8 mouse cellular contexts compared by ENCODE assay signal in the genomic region with DNA sequence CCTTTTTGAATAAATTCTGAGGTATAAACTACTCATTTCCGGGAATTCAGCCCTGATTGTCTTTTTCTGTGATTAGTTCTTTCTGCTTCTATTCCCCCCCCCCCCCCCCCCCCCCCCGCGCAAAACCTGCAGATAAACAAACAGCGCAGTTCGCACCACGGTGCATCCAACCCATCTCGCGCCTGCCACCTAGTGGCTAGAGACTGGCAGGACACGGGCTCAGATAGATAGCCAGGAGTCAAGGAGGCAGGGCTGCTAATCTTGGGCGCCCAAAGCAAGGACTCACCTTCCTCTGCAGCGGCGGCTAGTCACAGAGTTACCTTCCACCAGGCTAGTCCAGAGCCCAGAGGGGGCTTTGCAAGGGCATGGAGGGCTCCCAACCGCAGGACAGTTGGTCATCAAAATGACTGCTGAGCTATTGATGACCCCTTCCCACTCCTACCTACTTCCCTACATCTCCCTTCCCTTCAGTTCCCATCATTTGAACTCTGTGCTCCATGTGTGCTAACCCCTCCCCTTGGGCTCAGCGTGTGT. TPM values are rescaled to one million over a fixed set of nuclear protein-coding genes. Genes with fewer than 3 reads are reported as not detected.
DNase-seq lines count a peak whose midpoint lies in the region; ATAC-seq and TF ChIP-seq lines count a peak whose summit lies in the region.
"Had no signal": no experiment of that assay in that cellular context is flagged by ENCODE, and none has a peak within 500 bp of the region (broad histone marks: within the 10 kb centered on the region; RNA-seq: fewer than 3 reads in every experiment).

No protein-coding gene starts in this region.

- DNase-seq in Patski (ENCODE audit: low read depth, low spot score), result no peak
- DNase-seq in c-Kit-positive CD71-positive TER-119-positive erythroid progenitor cells, embryonic 14.5 days (ENCODE audit: low spot score), result peak; percentile 72
- DNase-seq in forebrain, embryonic 14.5 days (ENCODE audit: low spot score), result peak; percentile 80
- DNase-seq in layer of hippocampus, postnatal 14 days (ENCODE audit: low spot score in 2 of 2), result peak; percentile 68 to 78
- DNase-seq in skeletal muscle tissue, adult 2 months (ENCODE audit: low read depth, low spot score), result peak; percentile 63

- ATAC-seq in Patski, result no peak
- no peak for ATAC-seq in forebrain, embryonic 14.5 days
- ATAC-seq in hindbrain, embryonic 16.5 days, result 0 out of 2 replicates have a peak, but pooled peaks have one; percentile 24
- ATAC-seq in megakaryocyte progenitor cell, adult 5-6 weeks (replicated peaks; ENCODE audit: poor library complexity), result peak; percentile 100

- CTCF ChIA-PET in Patski (lab: Charles Lee), result interaction anchor here (0.6 to 2.3 kb wide), 10 partner anchors 9 to 153 kb away, joined by 3 to 7 read pairs (median 3); a partner anchor contains a TSS

- H3K9me3 ChIP-seq in forebrain, embryonic 14.5 days (replicated peaks; ENCODE audit: control insufficient read depth, low read length), result no peaks in the 10 kb centered on the region
- H3K9me3 ChIP-seq in hindbrain, embryonic 16.5 days (ENCODE audit: control insufficient read depth, low read length), result no peaks in the 10 kb centered on the region
- H3K9me3 ChIP-seq: midbrain, embryonic 12.5 days had no signal

- H3K4me1 ChIP-seq in forebrain, embryonic 14.5 days (ENCODE audit: control insufficient read depth, insufficient read depth, low read length), result no peaks in the 10 kb centered on the region
- no peaks in the 10 kb centered on the region for H3K4me1 ChIP-seq in hindbrain, embryonic 16.5 days (ENCODE audit: control insufficient read depth, insufficient read depth, low read depth, low read length)
- H3K4me1 ChIP-seq: midbrain, embryonic 12.5 days had no signal

- 5% methylated on average over 12 of the region's 14 CpGs for WGBS in forebrain, embryonic 14.5 days
- WGBS in hindbrain, embryonic 16.5 days, result 7% methylated on average over 12 of the region's 14 CpGs

- H3K9ac ChIP-seq in forebrain, embryonic 14.5 days (ENCODE audit: low read length), result no peak overlapping the region
- H3K9ac ChIP-seq in hindbrain, embryonic 16.5 days (ENCODE audit: low read depth, low read length), result no peak overlapping the region
- H3K9ac ChIP-seq: midbrain, embryonic 12.5 days had no signal

- peaks cover 7% of the 10 kb centered on the region for H3K27me3 ChIP-seq in Patski
- 0 out of 2 replicates have a peak, but pooled peaks cover 9% of the 10 kb centered on the region for H3K27me3 ChIP-seq in forebrain, embryonic 14.5 days (replicated peaks; ENCODE audit: control insufficient read depth, insufficient read depth, low read length)
- H3K27me3 ChIP-seq in hindbrain, embryonic 16.5 days (replicated peaks; ENCODE audit: control insufficient read depth, insufficient read depth, low read length), result peaks cover 7% of the 10 kb centered on the region

- in situ Hi-C loops in Patski (cut with MboI; ENCODE audit: low pct_unique_long_range_greater_than_20kb), result no loop called here

- no peak overlapping the region for H3K4me2 ChIP-seq in forebrain, embryonic 14.5 days (ENCODE audit: low read length)
- no peak overlapping the region for H3K4me2 ChIP-seq in hindbrain, embryonic 16.5 days (ENCODE audit: low read length)
- H3K4me2 ChIP-seq: midbrain, embryonic 12.5 days had no signal

- no peak overlapping the region for H3K4me3 ChIP-seq in forebrain, embryonic 14.5 days (ENCODE audit: low read depth, low read length)
- H3K4me3 ChIP-seq in hindbrain, embryonic 16.5 days (ENCODE audit: low read length), result no peak overlapping the region
- H3K4me3 ChIP-seq: midbrain, embryonic 12.5 days had no signal

- POLR2A ChIA-PET in Patski (lab: Charles Lee), result no interaction called here

- H3K36me3 ChIP-seq in forebrain, embryonic 14.5 days (ENCODE audit: control insufficient read depth, insufficient read depth, low read length), result no peaks in the 10 kb centered on the region
- H3K36me3 ChIP-seq in hindbrain, embryonic 16.5 days (ENCODE audit: control insufficient read depth, insufficient read depth, low read length), result no peaks in the 10 kb centered on the region
- H3K36me3 ChIP-seq: midbrain, embryonic 12.5 days had no signal

- H3K27ac ChIP-seq in forebrain, embryonic 14.5 days (ENCODE audit: low read depth, low read length), result no peak overlapping the region
- H3K27ac ChIP-seq in hindbrain, embryonic 16.5 days (ENCODE audit: low read depth, low read length), result no peak overlapping the region
- H3K27ac ChIP-seq: midbrain, embryonic 12.5 days had no signal

- TF ChIP-seq CTCF in Patski (IDR thresholded peaks at IDR 0.05), result peak; percentile 86

RNA-seq across cellular contexts. Expression of a gene that starts 20.8 kb away (rescaled TPM):
- polyA plus RNA-seq in Patski (2021), result 49.7 TPM
- polyA plus RNA-seq in forebrain, embryonic 14.5 days (2014; fragmentation: Nextera tagmentation; extraction: Ambion mirVana), result 10.1 and 10.7 TPM in 2 replicates
- 24.5 and 29.3 TPM in 2 replicates for polyA plus RNA-seq in hindbrain, embryonic 16.5 days (2015; fragmentation: Nextera tagmentation; extraction: Ambion mirVana)
- 10 to 100 TPM; 77.1 to 88.8 TPM for total RNA-seq in layer of hippocampus, postnatal 14 days (2021)
- 15.8 and 18.8 TPM in 2 replicates for total RNA-seq in megakaryocyte progenitor cell, adult 5-6 weeks (2015)
- 11.1 and 20.2 TPM in 2 replicates for total RNA-seq in megakaryocyte progenitor cell, adult 5-6 weeks (2017)

RNA-seq across cellular contexts. Expression of a gene that starts 38.2 kb away (rescaled TPM):
- not detected for polyA plus RNA-seq in Patski (2021)
- 2.3 and 3.5 TPM in 2 replicates for polyA plus RNA-seq in forebrain, embryonic 14.5 days (2014; fragmentation: Nextera tagmentation; extraction: Ambion mirVana)
- polyA plus RNA-seq in hindbrain, embryonic 16.5 days (2015; fragmentation: Nextera tagmentation; extraction: Ambion mirVana), result 24.9 and 26.7 TPM in 2 replicates
- under 1 TPM in 1 of 2 experiments, not detected in 1; 0.19 TPM for total RNA-seq in layer of hippocampus, postnatal 14 days (2021)
- not detected in 2 replicates for total RNA-seq in megakaryocyte progenitor cell, adult 5-6 weeks (2015)
- not detected in 2 replicates for total RNA-seq in megakaryocyte progenitor cell, adult 5-6 weeks (2017)

RNA-seq across cellular contexts. Expression of a gene that starts 44.8 kb away (rescaled TPM):
- polyA plus RNA-seq in Patski (2021), result 19.1 TPM
- polyA plus RNA-seq in forebrain, embryonic 14.5 days (2014; fragmentation: Nextera tagmentation; extraction: Ambion mirVana), result 14.9 and 15.2 TPM in 2 replicates
- 18.4 and 20.3 TPM in 2 replicates for polyA plus RNA-seq in hindbrain, embryonic 16.5 days (2015; fragmentation: Nextera tagmentation; extraction: Ambion mirVana)
- 10 to 100 TPM; 14.6 to 14.7 TPM for total RNA-seq in layer of hippocampus, postnatal 14 days (2021)
- 20.7 and 26.2 TPM in 2 replicates for total RNA-seq in megakaryocyte progenitor cell, adult 5-6 weeks (2015)
- 60.9 and 69.2 TPM in 2 replicates for total RNA-seq in megakaryocyte progenitor cell, adult 5-6 weeks (2017)

Comparison
In these comparisons a context has a peak if more than half of its experiments do, and no peak if none do; other contexts are left out.
1. ATAC-seq: peak in hindbrain, embryonic 16.5 days (single experiment) and megakaryocyte progenitor cell, adult 5-6 weeks (single experiment); none in Patski (single experiment) and forebrain, embryonic 14.5 days (single experiment).